Mouse (Mus musculus): ENCODE measurements at regions not wholly inside any gene's neighbourhood (a gene's known extent, or its start where the extent isn't known, plus 50 kb on each side); places are given as distances from the start of the nearest gene placed in this dataset.

GRCm38 (mm10) chr4:47703501-47703900 is 229.0 kb downstream of the Sec61b start:
- TF ChIP-seq CTCF (IDR thresholded peaks at IDR 0.05; ENCODE audit: borderline replicate concordance, extremely low read depth, insufficient read depth, insufficient read length), result no peak
- TF ChIP-seq POLR2A (IDR thresholded peaks at IDR 0.05; ENCODE audit: borderline replicate concordance, extremely low read depth, insufficient read depth, insufficient read length, poor library complexity, severe bottlenecking), result no peak

Data from brain, embryonic 14.5 days (tissue).